Mouse (Mus musculus) heart, embryonic 10.5 days (tissue): ENCODE measurements around the gene Kcnj10. TPM values are rescaled to one million over a fixed set of nuclear protein-coding genes. Genes with fewer than 3 reads are reported as not detected.
A peak's percentile ranks its signal among the peaks of the same experiment; 100 is the strongest.

Experiments used
- DNase-seq: peaks from one replicate; pipeline ENCODE4 v3.0.0-alpha.2; 2017; ENCODE audit warnings: low spot score
- H3K27ac ChIP-seq: fragments of 300-500 bp; sonication (generic); 2 replicates; pipeline ENCODE4 v1.5.1; 2016; ENCODE audit warnings: mild to moderate bottlenecking
- H3K27me3 ChIP-seq: fragments of 300-500 bp; sonication (generic); 2 replicates; pipeline ENCODE4 v1.6.1; 2016; ENCODE audit warnings: mild to moderate bottlenecking; ENCODE audit not compliant: poor library complexity, insufficient read depth, severe bottlenecking
- H3K36me3 ChIP-seq: fragments of 300-500 bp; sonication (generic); 2 replicates; pipeline ENCODE4 v1.6.1; 2016; ENCODE audit warnings: mild to moderate bottlenecking, moderate library complexity
- H3K4me1 ChIP-seq: fragments of 300-500 bp; sonication (generic); 2 replicates; pipeline ENCODE4 v1.6.1; 2016; ENCODE audit warnings: mild to moderate bottlenecking
- H3K4me3 ChIP-seq: fragments of 300-500 bp; sonication (generic); 2 replicates; pipeline ENCODE4 v1.5.1; 2016; ENCODE audit warnings: mild to moderate bottlenecking, moderate library complexity
- H3K9me3 ChIP-seq: fragments of 300-500 bp; sonication (generic); 2 replicates; pipeline ENCODE4 v1.6.1; 2016; ENCODE audit warnings: mild to moderate bottlenecking, moderate library complexity
- WGBS: fragments of 180-500 bp; shearing (Covaris S2); methylation state at CpG from one replicate; pipeline ENCODE4 v1.1.7; 2016; 5-methylcytosine and 5-hydroxymethylcytosine counted together
- polyA plus RNA-seq: library from polyadenylated mRNA; unstranded; fragments of >200 nt; fragmentation: Nextera tagmentation; extraction: Ambion mirVana; gene quantifications from 2 replicates; pipeline ENCODE4 v1.2.1, GENCODE M21; 2016

Kcnj10 gene
- polyA plus RNA-seq, 1 experiment from 2014 or later, result 0.09 TPM

GRCm38 (mm10) chr1:172410806-172411205, 69.8 kb downstream of the Kcnj10 start:
- Histone ChIP-seq H3K4me3 (no peak overlapping the region), H3K4me1 (0 out of 2 replicates have a peak, but pooled peaks cover 3% of the 10 kb centered on the region), H3K27ac (no peak overlapping the region), H3K36me3 (no peaks in the 10 kb centered on the region), H3K27me3 (peaks cover 14% of the 10 kb centered on the region), H3K9me3 (no peaks in the 10 kb centered on the region)
- 6% methylated on average over 4 of the region's 4 CpGs for WGBS
- DNase-seq, result no peak

GRCm38 (mm10) chr1:172412204-172412603, 71.2 kb downstream of the Kcnj10 start:
- H3K27ac ChIP-seq, result no peak overlapping the region
- no peak overlapping the region for H3K4me3 ChIP-seq
- no peaks in the 10 kb centered on the region for H3K36me3 ChIP-seq
- peak; percentile 84 for DNase-seq
- peaks cover 5% of the 10 kb centered on the region for H3K27me3 ChIP-seq
- 0 out of 2 replicates have a peak, but pooled peaks cover 3% of the 10 kb centered on the region for H3K4me1 ChIP-seq
- H3K9me3 ChIP-seq, result no peaks in the 10 kb centered on the region
- 0% methylated on average over 5 of the region's 5 CpGs for WGBS

GRCm38 (mm10) chr1:172413491-172414230, 72.7 kb downstream of the Kcnj10 start:
- Histone ChIP-seq H3K36me3 (no peaks in the 10 kb centered on the region), H3K4me3 (no peak overlapping the region), H3K27me3 (no peaks in the 10 kb centered on the region), H3K4me1 (peaks cover 8% of the 10 kb centered on the region), H3K9me3 (no peaks in the 10 kb centered on the region), H3K27ac (no peak overlapping the region)
- DNase-seq, result peak; percentile 72
- WGBS, result 73% methylated on average over 4 of the region's 4 CpGs

GRCm38 (mm10) chr1:172414231-172414585, 73.2 kb downstream of the Kcnj10 start:
- Histone ChIP-seq H3K4me3 (no peak overlapping the region), H3K9me3 (no peaks in the 10 kb centered on the region), H3K4me1 (peaks cover 8% of the 10 kb centered on the region), H3K36me3 (no peaks in the 10 kb centered on the region), H3K27me3 (no peaks in the 10 kb centered on the region), H3K27ac (no peak overlapping the region)
- 76% methylated on average over 6 of the region's 6 CpGs for WGBS
- peak; percentile 69 for DNase-seq

GRCm38 (mm10) chr1:172415061-172415460, 74.1 kb downstream of the Kcnj10 start:
- Histone ChIP-seq H3K4me3 (no peak overlapping the region), H3K36me3 (no peaks in the 10 kb centered on the region), H3K9me3 (no peaks in the 10 kb centered on the region), H3K27ac (no peak overlapping the region), H3K27me3 (no peaks in the 10 kb centered on the region), H3K4me1 (peaks cover 8% of the 10 kb centered on the region)
- peak; percentile 51 for DNase-seq
- 80% methylated on average over 7 of the region's 7 CpGs for whole genome bisulfite sequencing

GRCm38 (mm10) chr1:172418173-172418572, 77.2 kb downstream of the Kcnj10 start:
- Histone ChIP-seq H3K9me3 (no peaks in the 10 kb centered on the region), H3K27ac (0 out of 2 replicates have a peak overlapping the region, but pooled peaks have one; percentile 24), H3K4me3 (no peak overlapping the region), H3K27me3 (no peaks in the 10 kb centered on the region), H3K36me3 (no peaks in the 10 kb centered on the region), H3K4me1 (peaks cover 5% of the 10 kb centered on the region)
- peak; percentile 72 for DNase-seq
- WGBS, result 9% methylated on average over 6 of the region's 6 CpGs

- no peaks in the 10 kb centered on the region for H3K36me3 ChIP-seq
- peaks cover 10% of the 10 kb centered on the region for H3K4me1 ChIP-seq
- H3K9me3 ChIP-seq, result no peaks in the 10 kb centered on the region
- no peaks in the 10 kb centered on the region for H3K27me3 ChIP-seq
- DNase-seq, result peak; percentile 46
- no peak overlapping the region for H3K27ac ChIP-seq
- WGBS, result 77% methylated on average over 3 of the region's 3 CpGs
- no peak overlapping the region for H3K4me3 ChIP-seq
Observed at GRCm38 (mm10) chr1:172418642-172419041, 77.6 kb downstream of the Kcnj10 start.

- H3K36me3 ChIP-seq, result no peaks in the 10 kb centered on the region
Observed at GRCm38 (mm10) chr1:172420181-172420580, 79.2 kb downstream of the Kcnj10 start.

GRCm38 (mm10) chr1:172423393-172423792, 82.4 kb downstream of the Kcnj10 start:
- 19% methylated on average over 1 of the region's 1 CpGs for WGBS
- no peaks in the 10 kb centered on the region for H3K27me3 ChIP-seq
- H3K4me3 ChIP-seq, result no peak overlapping the region
- no peaks in the 10 kb centered on the region for H3K36me3 ChIP-seq
- peaks cover 8% of the 10 kb centered on the region; the same call in 1 of the 2 replicates for H3K4me1 ChIP-seq
- peak overlapping the region; percentile 52; the same call in 1 of the 2 replicates for H3K27ac ChIP-seq
- no peak for DNase-seq
- H3K9me3 ChIP-seq, result no peaks in the 10 kb centered on the region

More at GRCm38 (mm10) chr1:172420181-172420580, 79.2 kb downstream of the Kcnj10 start:
- 70% methylated on average over 6 of the region's 6 CpGs for WGBS
- H3K27ac ChIP-seq, result no peak overlapping the region
- no peak overlapping the region for H3K4me3 ChIP-seq
- DNase-seq, result peak; percentile 66
- H3K9me3 ChIP-seq, result no peaks in the 10 kb centered on the region
- no peaks in the 10 kb centered on the region for H3K27me3 ChIP-seq
- peaks cover 13% of the 10 kb centered on the region for H3K4me1 ChIP-seq

Other genes with a start within 250 kb of the Kcnj10 start
- 154 and 161 TPM in 2 replicates for gene Pex19, start 214.5 kb upstream of the Kcnj10 start, polyA plus RNA-seq
- 110 and 125 TPM in 2 replicates for gene Dcaf8, start 193.1 kb upstream of the Kcnj10 start, polyA plus RNA-seq
- 115 and 152 TPM in 2 replicates for gene Pea15a, start 134.4 kb upstream of the Kcnj10 start, polyA plus RNA-seq
- gene Casq1, start 121.3 kb upstream of the Kcnj10 start, polyA plus RNA-seq, result 225 and 307 TPM in 2 replicates
- gene Atp1a4, start 82.8 kb upstream of the Kcnj10 start, polyA plus RNA-seq, result 0.09 and 0.12 TPM in 2 replicates
- 30.1 and 33.2 TPM in 2 replicates for gene Igsf8, start 79.6 kb upstream of the Kcnj10 start, polyA plus RNA-seq
- gene Atp1a2, start 43.1 kb upstream of the Kcnj10 start, polyA plus RNA-seq, result 8.7 and 22.5 TPM in 2 replicates
- not detected in 2 replicates for gene Kcnj9, start 11.9 kb upstream of the Kcnj10 start, polyA plus RNA-seq
- 8.0 and 8.6 TPM in 2 replicates for gene Pigm, start 35.3 kb downstream of the Kcnj10 start, polyA plus RNA-seq
- 0.92 and 1.1 TPM in 2 replicates for gene Slamf9, start 134.1 kb downstream of the Kcnj10 start, polyA plus RNA-seq
- 13.7 and 37.5 TPM in 2 replicates for gene Igsf9, start 140.6 kb downstream of the Kcnj10 start, polyA plus RNA-seq
- gene Tagln2, start 158.8 kb downstream of the Kcnj10 start, polyA plus RNA-seq, result 276 and 315 TPM in 2 replicates
- 1.7 and 2.4 TPM in 2 replicates for gene Cfap45, start 179.6 kb downstream of the Kcnj10 start, polyA plus RNA-seq
- gene Vsig8, start 214.7 kb downstream of the Kcnj10 start, polyA plus RNA-seq, result 0.12 TPM in 1 of 2 replicates, not detected in the other
- gene Slamf8, start 249.4 kb downstream of the Kcnj10 start, polyA plus RNA-seq, result not detected in 2 replicates